Mouse (Mus musculus): Measurements from ENCODE around the gene Pde10a.

DNA sequence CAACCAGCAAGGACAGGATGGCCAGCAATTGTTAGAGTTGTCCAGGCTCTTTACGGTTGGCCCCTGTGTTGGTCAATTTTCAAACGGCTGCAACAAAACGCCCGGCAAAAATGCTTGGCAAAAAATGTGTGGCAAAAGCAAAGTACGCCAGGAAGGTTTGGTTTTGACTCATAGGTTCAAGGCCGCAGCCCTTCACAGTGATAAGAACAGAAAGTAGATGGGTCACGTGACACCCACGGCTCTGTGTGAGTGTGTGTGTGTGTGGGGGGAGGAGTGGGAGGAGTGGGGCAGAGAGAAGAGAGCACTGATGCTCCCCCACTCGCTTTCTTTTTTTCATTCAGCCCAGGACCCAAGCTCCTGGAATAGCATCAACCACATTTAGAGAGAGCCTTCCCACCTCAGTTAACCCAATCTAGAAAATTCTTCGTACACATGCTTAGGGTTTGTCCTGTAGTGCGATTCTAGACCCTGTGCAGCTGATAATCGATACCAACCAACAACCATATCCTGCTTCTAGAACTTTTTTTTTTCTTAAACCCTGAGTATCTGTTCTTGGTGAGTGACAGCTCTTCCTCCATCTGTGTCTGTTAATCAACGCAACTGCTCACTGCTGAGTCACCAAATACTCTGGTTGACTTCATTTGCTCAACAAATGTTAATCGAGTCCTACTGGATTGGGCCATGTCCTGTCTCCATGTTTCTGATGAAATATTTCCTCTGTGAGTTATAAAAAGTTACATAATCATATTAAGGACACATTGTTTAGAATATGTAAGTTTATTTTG is 37.1 kb downstream of the Pde10a start:
- TF ChIP-seq CTCF (conservative IDR thresholded peaks at IDR 0.05; ENCODE audit: insufficient read depth, insufficient read length, low read depth, low read length) (no peak), POLR2A (IDR thresholded peaks at IDR 0.05; ENCODE audit: low read depth, low read length) (no peak)
